Comparison of ENCODE assay signal across 12 mouse cellular contexts in genomic region chr9:22815093-22815458, GRCm38 (mm10).
DNase-seq lines count a peak whose midpoint lies in the region; ATAC-seq and TF ChIP-seq lines count a peak whose summit lies in the region.
"Had no signal": no experiment of that assay in that cellular context is flagged by ENCODE, and none has a peak within 500 bp of the region (broad histone marks: within the 10 kb centered on the region; RNA-seq: fewer than 3 reads in every experiment).

No protein-coding gene starts in this region.

- H3K27ac ChIP-seq in heart, embryonic 14.5 days (replicated peaks in 1 of 2; ENCODE audit: control insufficient read depth in 1 of 2, insufficient read depth in 1 of 2, low read depth in 2 of 2, low read length in 2 of 2), result peak overlapping the region; percentile 23 to 59; a peak in 3 of 4 replicates
- H3K27ac ChIP-seq in midbrain, embryonic 15.5 days, result no peak overlapping the region
- H3K27ac ChIP-seq in midbrain, postnatal 0 days (ENCODE audit: low read depth, low read length), result no peak overlapping the region
- peak overlapping the region; percentile 19; the same call in 1 of the 2 replicates for H3K27ac ChIP-seq in heart, embryonic 15.5 days
- H3K27ac ChIP-seq: embryonic facial prominence, embryonic 15.5 days; liver, embryonic 15.5 days; midbrain, embryonic 12.5 days had no signal

- DNase-seq in heart, adult 9 months (ENCODE audit: low spot score in 2 of 2), result no peak
- no peak for DNase-seq in midbrain, postnatal 0 days (ENCODE audit: low spot score)
- DNase-seq in spleen, adult 18-20 months, result no peak
- DNase-seq: cerebellum, adult 9-10 months; thymus, postnatal 14 days had no signal

- no peak overlapping the region for H3K4me3 ChIP-seq in heart, embryonic 14.5 days (ENCODE audit: control insufficient read depth in 1 of 2, insufficient read depth in 1 of 2, low read depth in 1 of 2, low read length in 2 of 2)
- no peak overlapping the region for H3K4me3 ChIP-seq in midbrain, embryonic 15.5 days
- no peak overlapping the region for H3K4me3 ChIP-seq in midbrain, postnatal 0 days (ENCODE audit: low read depth, low read length)
- H3K4me3 ChIP-seq in heart, embryonic 15.5 days, result no peak overlapping the region
- peak overlapping the region; percentile 88 for H3K4me3 ChIP-seq in megakaryocyte, embryonic 14.5 days (replicated peaks)
- H3K4me3 ChIP-seq: embryonic facial prominence, embryonic 15.5 days; liver, embryonic 15.5 days; midbrain, embryonic 12.5 days had no signal

- ATAC-seq in heart, embryonic 14.5 days (ENCODE audit: insufficient number of reproducible peaks, insufficient read depth, low FRiP score, low read depth), result peak; percentile 32; the same call in 1 of the 2 replicates
- ATAC-seq in midbrain, embryonic 15.5 days (replicated peaks), result peak; percentile 30; the same call in 1 of the 2 replicates
- no peak for ATAC-seq in midbrain, postnatal 0 days (ENCODE audit: low FRiP score)
- ATAC-seq in heart, embryonic 15.5 days (replicated peaks; ENCODE audit: insufficient number of reproducible peaks, insufficient read depth, low FRiP score, low read depth), result peak; percentile 35; the same call in 1 of the 2 replicates

- no peak for TF ChIP-seq CTCF in midbrain, postnatal 0 days (IDR thresholded peaks at IDR 0.05)

- H3K4me1 ChIP-seq in heart, embryonic 14.5 days (ENCODE audit: control insufficient read depth in 2 of 2, insufficient read depth in 2 of 2, low read length in 2 of 2), result peaks cover 11 to 17% of the 10 kb centered on the region in 2 experiments
- no peaks in the 10 kb centered on the region for H3K4me1 ChIP-seq in midbrain, embryonic 15.5 days
- H3K4me1 ChIP-seq in midbrain, postnatal 0 days (ENCODE audit: insufficient read depth, low read length), result no peaks in the 10 kb centered on the region
- peaks cover 19% of the 10 kb centered on the region for H3K4me1 ChIP-seq in heart, embryonic 15.5 days (replicated peaks)
- peaks cover 58% of the 10 kb centered on the region for H3K4me1 ChIP-seq in megakaryocyte, embryonic 14.5 days
- H3K4me1 ChIP-seq: embryonic facial prominence, embryonic 15.5 days; midbrain, embryonic 12.5 days had no signal

- no peak overlapping the region for H3K9ac ChIP-seq in heart, embryonic 14.5 days (ENCODE audit: low read length)
- no peak overlapping the region for H3K9ac ChIP-seq in midbrain, embryonic 15.5 days
- no peak overlapping the region for H3K9ac ChIP-seq in midbrain, postnatal 0 days (replicated peaks; ENCODE audit: low read length, poor library complexity, severe bottlenecking)
- no peak overlapping the region for H3K9ac ChIP-seq in heart, embryonic 15.5 days
- H3K9ac ChIP-seq: embryonic facial prominence, embryonic 15.5 days; liver, embryonic 15.5 days; midbrain, embryonic 12.5 days had no signal

- no peaks in the 10 kb centered on the region for H3K9me3 ChIP-seq in heart, embryonic 14.5 days (ENCODE audit: control insufficient read depth, low read length)
- H3K9me3 ChIP-seq in midbrain, embryonic 15.5 days, result no peaks in the 10 kb centered on the region
- no peaks in the 10 kb centered on the region for H3K9me3 ChIP-seq in midbrain, postnatal 0 days (ENCODE audit: low read length)
- H3K9me3 ChIP-seq in heart, embryonic 15.5 days (replicated peaks), result no peaks in the 10 kb centered on the region
- 0 out of 2 replicates have a peak, but pooled peaks cover 4% of the 10 kb centered on the region for H3K9me3 ChIP-seq in megakaryocyte, embryonic 14.5 days
- H3K9me3 ChIP-seq: embryonic facial prominence, embryonic 15.5 days; liver, embryonic 15.5 days; midbrain, embryonic 12.5 days had no signal

- H3K4me2 ChIP-seq in heart, embryonic 14.5 days (ENCODE audit: low read length), result peak overlapping the region; percentile 16
- H3K4me2 ChIP-seq in midbrain, embryonic 15.5 days, result no peak overlapping the region
- H3K4me2 ChIP-seq in midbrain, postnatal 0 days (ENCODE audit: low read depth, low read length, poor library complexity, severe bottlenecking), result no peak overlapping the region
- H3K4me2 ChIP-seq in heart, embryonic 15.5 days, result no peak overlapping the region
- H3K4me2 ChIP-seq: embryonic facial prominence, embryonic 15.5 days; liver, embryonic 15.5 days; midbrain, embryonic 12.5 days had no signal

- no peaks in the 10 kb centered on the region for H3K27me3 ChIP-seq in heart, embryonic 14.5 days (ENCODE audit: control insufficient read depth, insufficient read depth, low read length)
- no peaks in the 10 kb centered on the region for H3K27me3 ChIP-seq in midbrain, embryonic 15.5 days (replicated peaks)
- no peaks in the 10 kb centered on the region for H3K27me3 ChIP-seq in midbrain, postnatal 0 days (ENCODE audit: insufficient read depth, low read length)
- H3K27me3 ChIP-seq in heart, embryonic 15.5 days, result no peaks in the 10 kb centered on the region
- H3K27me3 ChIP-seq in megakaryocyte, embryonic 14.5 days (replicated peaks), result peaks cover 16% of the 10 kb centered on the region
- H3K27me3 ChIP-seq: embryonic facial prominence, embryonic 15.5 days; liver, embryonic 15.5 days had no signal

- 33% methylated on average over 7 of the region's 7 CpGs for WGBS in heart, embryonic 14.5 days
- WGBS in midbrain, embryonic 15.5 days, result 64% methylated on average over 7 of the region's 7 CpGs
- 70% methylated on average over 7 of the region's 7 CpGs for WGBS in midbrain, postnatal 0 days
- 37% methylated on average over 7 of the region's 7 CpGs for WGBS in heart, embryonic 15.5 days

- H3K36me3 ChIP-seq in heart, embryonic 14.5 days (ENCODE audit: control insufficient read depth, insufficient read depth, low read length), result no peaks in the 10 kb centered on the region
- no peaks in the 10 kb centered on the region for H3K36me3 ChIP-seq in midbrain, embryonic 15.5 days (replicated peaks)
- H3K36me3 ChIP-seq in midbrain, postnatal 0 days (ENCODE audit: insufficient read depth, low read length), result no peaks in the 10 kb centered on the region
- no peaks in the 10 kb centered on the region for H3K36me3 ChIP-seq in heart, embryonic 15.5 days
- H3K36me3 ChIP-seq in megakaryocyte, embryonic 14.5 days (replicated peaks; ENCODE audit: low read length), result no peaks in the 10 kb centered on the region
- H3K36me3 ChIP-seq: embryonic facial prominence, embryonic 15.5 days; liver, embryonic 15.5 days; midbrain, embryonic 12.5 days had no signal

Comparison
In these comparisons a context has a peak if more than half of its experiments do, and no peak if none do; other contexts are left out.
1. H3K27ac ChIP-seq: peak in heart, embryonic 14.5 days (2 of 2) and heart, embryonic 15.5 days (single experiment); none in midbrain, embryonic 15.5 days (single experiment) and midbrain, postnatal 0 days (single experiment).